Mouse (Mus musculus) cerebellum, adult 2 months (tissue): ENCODE measurements around the gene Gm49325. TPM values are rescaled to one million over a fixed set of nuclear protein-coding genes. Genes with fewer than 3 reads are reported as not detected.

ENCODE experiments used
- DNase-seq, 2 experiments: peaks; one replicate each; pipeline ENCODE4 v3.0.0; 2021
- H3K27ac ChIP-seq: fragments of 200-500 bp; 2 replicates; pipeline ENCODE4 v1.5.1; 2012; ENCODE audit warnings: low read length, control low read depth, inconsistent platforms; ENCODE audit not compliant: insufficient read depth
- H3K27me3 ChIP-seq: fragments of 200-500 bp; 2 replicates; pipeline ENCODE4 v1.6.1; 2012; ENCODE audit warnings: inconsistent platforms, mild to moderate bottlenecking, low read length, moderate library complexity; ENCODE audit not compliant: control insufficient read depth, insufficient read depth
- H3K4me1 ChIP-seq: fragments of 200-500 bp; 2 replicates; pipeline ENCODE4 v1.6.1; 2011; ENCODE audit warnings: low read length; ENCODE audit not compliant: control insufficient read depth, insufficient read depth
- H3K4me3 ChIP-seq: fragments of 200-500 bp; replicated peaks from 2 replicates; pipeline ENCODE3; 2011; ENCODE audit warnings: mild to moderate bottlenecking, low read depth, low read length, control low read depth; ENCODE audit not compliant: insufficient read depth
- CTCF ChIP-seq: fragments of 200-500 bp; IDR thresholded peaks from 2 replicates; pipeline ENCODE4 v1.5.1; 2011; ENCODE audit warnings: low read depth, mild to moderate bottlenecking, control low read depth, low read length, moderate library complexity, borderline replicate concordance; ENCODE audit not compliant: insufficient read depth
- POLR2A ChIP-seq: fragments of 200-500 bp; IDR thresholded peaks from 2 replicates; pipeline ENCODE4 v1.6.1; 2011; ENCODE audit warnings: low read length, control low read depth, borderline replicate concordance; ENCODE audit not compliant: insufficient read depth
- WGBS: fragments of 180-500 bp; shearing (Covaris S2); methylation state at CpG from one replicate; pipeline ENCODE4 v1.1.7; 2018; 5-methylcytosine and 5-hydroxymethylcytosine counted together
- polyA plus RNA-seq: library from polyadenylated mRNA; depleted of rRNA; stranded (reverse); fragments of >200 nt; gene quantifications from 2 replicates; pipeline ENCODE4 v1.2.3, GENCODE M21; 2012

Gm49325 gene
- polyA plus RNA-seq, 1 experiment = 37.7 TPM

DNA sequence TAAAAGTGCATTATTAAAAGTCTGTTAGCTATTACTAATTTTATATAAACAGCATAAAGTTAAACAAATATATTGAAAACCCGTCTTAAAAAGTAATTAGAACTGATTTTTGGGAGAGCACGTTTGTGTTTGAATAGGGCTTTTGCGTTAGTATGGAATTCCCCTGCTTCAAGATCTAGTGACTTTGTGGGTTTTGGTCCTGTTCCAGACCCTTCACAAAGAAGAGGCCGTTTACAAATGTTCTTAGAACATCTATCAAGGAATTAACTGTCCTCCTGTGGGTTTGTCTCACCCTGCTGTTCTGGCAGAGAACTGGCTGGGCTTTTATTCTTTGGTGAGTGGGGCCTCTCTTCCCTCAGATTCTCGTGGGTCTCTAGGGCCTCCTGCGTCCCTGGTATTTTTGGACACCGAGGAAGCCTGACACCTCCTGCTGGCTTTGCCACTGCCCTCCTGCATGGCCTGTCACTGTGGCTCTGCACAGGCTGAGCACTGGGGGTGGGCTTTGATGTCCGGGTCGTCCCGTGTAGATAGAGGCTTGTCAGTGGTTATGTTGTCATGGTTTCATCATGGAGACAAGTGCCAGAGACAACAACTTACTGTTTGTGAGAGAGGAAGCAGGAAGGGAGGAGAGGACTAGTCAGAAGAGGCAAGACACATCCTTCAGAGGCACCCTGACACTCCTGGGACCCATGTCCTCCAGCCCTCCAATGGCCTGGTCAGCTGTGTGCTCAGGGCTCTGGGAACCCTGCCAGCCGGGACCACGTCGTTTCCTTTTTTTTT lies 28.6 kb downstream of the Gm49325 start:
- no peaks in the 10 kb centered on the region for H3K27me3 ChIP-seq
- WGBS = 24% methylated on average over 13 of the region's 13 CpGs
- H3K27ac ChIP-seq = no peak overlapping the region
- peaks cover 10% of the 10 kb centered on the region for H3K4me1 ChIP-seq
- H3K4me3 ChIP-seq = no peak overlapping the region
- no peak for DNase-seq
- TF ChIP-seq CTCF (no peak), POLR2A (no peak)

DNA sequence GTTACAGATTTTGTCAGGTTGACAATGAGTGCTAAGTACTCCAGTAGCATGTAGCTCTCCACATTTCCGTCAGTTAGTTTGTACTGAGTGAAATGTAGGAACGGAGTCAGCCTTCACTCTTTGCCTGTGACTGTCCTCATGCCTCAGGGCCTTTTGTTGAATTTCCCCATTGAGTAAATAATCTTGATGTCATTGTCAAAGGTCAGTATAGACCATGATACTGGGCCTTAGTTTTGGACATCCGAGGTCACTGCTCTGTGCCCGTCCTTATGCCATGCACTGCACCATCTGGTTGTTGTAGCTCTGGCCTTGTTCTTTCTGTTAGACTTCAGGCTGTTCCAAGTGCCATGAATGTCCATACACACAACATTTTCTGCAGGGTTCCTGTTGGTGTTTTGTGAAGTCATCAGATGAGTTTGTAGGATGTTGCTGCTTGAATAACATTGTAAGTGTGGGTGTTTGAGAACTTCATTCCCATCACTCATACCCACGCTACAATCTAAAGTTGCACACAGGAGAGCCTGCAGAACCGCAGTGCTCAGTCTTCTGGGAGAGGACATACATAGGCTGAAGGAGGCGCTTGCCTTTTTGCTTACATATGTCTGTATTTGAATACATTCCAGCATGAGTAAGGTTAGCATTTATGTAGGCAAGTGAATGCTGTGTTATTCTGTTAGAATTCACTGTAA lies 30.4 kb downstream of the Gm49325 start:
- WGBS = 78% methylated on average over 7 of the region's 7 CpGs
- no peak overlapping the region for H3K27ac ChIP-seq
- TF ChIP-seq CTCF (no peak), POLR2A (no peak)
- H3K4me3 ChIP-seq = no peak overlapping the region
- H3K4me1 ChIP-seq = peaks cover 10% of the 10 kb centered on the region
- no peak for DNase-seq
- no peaks in the 10 kb centered on the region for H3K27me3 ChIP-seq

DNA sequence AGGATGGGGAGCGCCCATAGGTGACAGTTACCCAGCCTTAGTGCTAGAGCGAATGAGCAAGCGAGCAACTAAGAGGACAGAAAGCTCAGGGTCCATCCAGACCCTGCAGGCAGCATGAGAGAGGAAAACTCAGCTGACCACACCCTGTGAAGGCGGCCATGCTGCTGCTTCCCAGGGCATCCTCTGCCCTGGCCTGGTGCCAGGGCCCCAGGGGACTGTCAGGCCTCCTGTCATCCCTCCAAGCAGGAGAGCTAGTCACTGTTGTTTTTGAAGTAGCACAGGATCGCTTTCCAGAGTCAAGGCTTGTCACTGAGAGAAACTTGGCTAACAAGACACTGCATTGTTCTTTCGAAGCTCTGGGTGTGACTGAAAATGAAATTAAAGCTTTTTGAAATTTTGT lies 33.0 kb downstream of the Gm49325 start:
- TF ChIP-seq CTCF (no peak), POLR2A (no peak)
- no peak for DNase-seq
- 47% methylated on average over 6 of the region's 6 CpGs for WGBS
- H3K27me3 ChIP-seq = no peaks in the 10 kb centered on the region
- no peak overlapping the region for H3K27ac ChIP-seq
- no peak overlapping the region for H3K4me3 ChIP-seq
- H3K4me1 ChIP-seq = peaks cover 13% of the 10 kb centered on the region

DNA sequence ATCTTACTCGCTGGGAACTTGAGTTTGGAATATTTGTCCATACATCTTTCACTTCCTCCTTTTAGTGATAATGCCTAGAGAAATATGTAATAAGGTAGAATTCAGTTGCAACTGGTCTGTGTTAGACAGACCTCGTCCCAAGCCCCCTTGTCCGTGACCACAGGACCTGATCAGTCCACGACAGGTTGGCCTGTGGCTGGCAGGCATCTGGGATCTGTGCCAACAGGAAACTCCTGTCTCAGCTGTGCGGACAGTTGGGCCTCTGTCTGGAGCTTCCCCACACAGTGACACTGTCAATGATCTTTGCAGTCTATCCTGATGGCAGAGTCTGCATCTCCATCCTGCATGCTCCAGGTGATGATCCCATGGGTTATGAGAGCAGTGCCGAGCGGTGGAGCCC lies 37.2 kb downstream of the Gm49325 start:
- 29% methylated on average over 7 of the region's 7 CpGs for WGBS
- TF ChIP-seq CTCF (no peak), POLR2A (no peak)
- no peak overlapping the region for H3K4me3 ChIP-seq

DNA sequence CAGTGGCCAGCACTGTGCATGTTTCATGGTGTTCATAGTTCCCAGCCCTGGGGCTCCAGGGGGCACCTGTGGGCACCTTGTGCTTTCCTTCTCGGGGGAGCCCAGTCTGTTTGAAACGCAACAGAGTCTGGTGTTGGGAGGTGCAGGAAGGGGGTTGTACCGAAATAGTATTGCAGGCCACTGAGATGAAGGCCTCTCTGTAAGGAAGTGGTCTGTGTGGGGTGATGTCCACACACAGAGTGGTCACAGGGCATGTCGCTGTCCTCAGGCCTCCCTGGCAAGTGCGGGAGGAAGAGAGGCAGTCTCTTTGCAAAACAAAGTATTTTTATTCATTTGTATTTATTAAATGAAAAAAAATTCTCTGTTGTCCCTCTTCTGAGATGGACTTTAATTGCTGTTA lies 39.6 kb downstream of the Gm49325 start:
- WGBS = 88% methylated on average over 5 of the region's 5 CpGs
- no peak for DNase-seq
- Histone ChIP-seq H3K27ac (no peak overlapping the region), H3K4me3 (no peak overlapping the region), H3K27me3 (no peaks in the 10 kb centered on the region), H3K4me1 (peaks cover 4% of the 10 kb centered on the region; the same call in 1 of the 2 replicates)
- TF ChIP-seq CTCF (no peak), POLR2A (no peak)

More for the DNA sequence above, 37.2 kb downstream of the Gm49325 start:
- DNase-seq = no peak
- Histone ChIP-seq H3K27ac (no peak overlapping the region), H3K27me3 (no peaks in the 10 kb centered on the region), H3K4me1 (peaks cover 11% of the 10 kb centered on the region)

DNA sequence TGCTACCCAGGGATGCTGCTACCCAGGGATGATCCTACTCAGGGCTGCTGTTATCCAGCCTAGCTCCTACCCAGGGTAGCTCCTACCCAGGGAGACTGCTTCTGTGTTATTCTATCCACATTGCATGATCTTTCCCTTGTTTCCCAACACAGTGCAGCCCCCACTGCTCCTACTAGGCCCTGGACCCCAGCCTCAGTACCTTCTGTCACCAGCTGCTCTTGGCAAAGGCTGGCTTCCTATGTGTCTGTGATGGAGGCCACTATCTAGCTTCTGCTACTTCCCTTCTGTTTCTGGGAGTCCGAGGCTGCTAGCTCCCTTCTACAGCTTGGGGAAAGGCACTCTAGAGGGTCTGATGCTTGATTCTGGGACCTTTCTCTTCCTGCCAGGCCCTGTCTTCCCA lies 41.5 kb downstream of the Gm49325 start:
- Histone ChIP-seq H3K27me3 (no peaks in the 10 kb centered on the region), H3K27ac (no peak overlapping the region), H3K4me3 (no peak overlapping the region), H3K4me1 (peaks cover 4% of the 10 kb centered on the region; the same call in 1 of the 2 replicates)
- no peak for DNase-seq
- 17% methylated on average over 1 of the region's 1 CpGs for WGBS
- TF ChIP-seq CTCF (no peak), POLR2A (no peak)

DNA sequence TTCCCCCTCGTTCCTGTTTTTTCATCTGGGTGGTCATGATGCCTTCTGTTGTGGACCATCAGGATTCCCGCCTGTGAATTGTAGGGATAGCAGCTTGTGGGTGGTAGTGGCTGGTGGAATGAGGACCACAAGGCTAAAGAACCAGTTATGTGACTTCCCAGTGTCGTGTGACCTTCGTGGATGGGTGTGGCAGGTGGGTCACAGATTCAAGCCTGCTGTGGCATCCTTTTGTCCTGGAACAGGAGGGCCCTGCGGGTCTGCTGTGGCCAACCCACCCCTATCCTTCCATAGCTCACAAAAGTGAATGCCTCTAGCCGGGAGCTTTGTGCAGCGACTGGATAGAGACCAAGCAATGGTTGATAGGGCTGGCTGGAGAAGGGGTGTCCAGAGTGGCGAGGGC lies 41.9 kb downstream of the Gm49325 start:
- H3K4me1 ChIP-seq = peaks cover 4% of the 10 kb centered on the region; the same call in 1 of the 2 replicates
- H3K27me3 ChIP-seq = no peaks in the 10 kb centered on the region
- DNase-seq = no peak
- TF ChIP-seq POLR2A (no peak), CTCF (no peak)
- no peak overlapping the region for H3K27ac ChIP-seq
- WGBS = 65% methylated on average over 8 of the region's 8 CpGs
- no peak overlapping the region for H3K4me3 ChIP-seq

DNA sequence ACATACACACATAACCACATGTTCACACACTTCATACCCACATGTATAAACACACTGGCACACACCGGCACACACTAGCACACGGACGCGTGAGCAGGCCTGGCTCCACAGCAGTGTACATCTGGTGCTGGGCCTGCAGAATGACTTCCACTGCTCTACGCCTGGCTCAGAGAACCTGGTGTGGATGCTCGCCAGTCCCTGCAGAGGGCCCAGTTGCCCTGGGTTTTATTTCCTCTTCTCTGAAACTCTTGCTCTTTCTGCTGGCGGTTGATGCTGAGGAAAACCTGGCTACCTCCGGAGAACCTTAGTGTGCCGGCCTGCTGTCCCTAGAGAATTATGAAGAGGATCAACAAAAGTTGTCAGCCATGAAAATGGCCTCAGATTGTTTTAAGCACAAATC lies 46.0 kb downstream of the Gm49325 start:
- Histone ChIP-seq H3K27ac (no peak overlapping the region), H3K4me1 (no peaks in the 10 kb centered on the region), H3K4me3 (no peak overlapping the region), H3K27me3 (no peaks in the 10 kb centered on the region)
- TF ChIP-seq CTCF (no peak), POLR2A (no peak)
- 42% methylated on average over 9 of the region's 9 CpGs for WGBS
- DNase-seq = no peak
